Mouse (Mus musculus): Measurements from ENCODE around the gene Tcf7l2.

GRCm38 (mm10) chr19:55909039-55909438 lies 167.4 kb downstream of the Tcf7l2 start:
- TF ChIP-seq CTCF (IDR thresholded peaks at IDR 0.05; ENCODE audit: low read depth, low read length) (0 out of 2 replicates have a peak, but pooled peaks have one; percentile 15), POLR2A (IDR thresholded peaks at IDR 0.05; ENCODE audit: borderline replicate concordance, low read depth, low read length) (no peak)
